Mouse (Mus musculus) retina, embryonic 14.5 days (tissue): ENCODE results near the gene Ythdf2.
"Not testable (repeated sequence)": the region's sequence is repeated elsewhere in the genome, so short reads cannot be mapped to it uniquely, and the experiment has no call there.

ENCODE experiments used
- DNase-seq: peaks from one replicate; pipeline ENCODE4 v3.0.0-alpha.2; 2015; ENCODE audit warnings: low spot score

The Ythdf2 gene

DNA sequence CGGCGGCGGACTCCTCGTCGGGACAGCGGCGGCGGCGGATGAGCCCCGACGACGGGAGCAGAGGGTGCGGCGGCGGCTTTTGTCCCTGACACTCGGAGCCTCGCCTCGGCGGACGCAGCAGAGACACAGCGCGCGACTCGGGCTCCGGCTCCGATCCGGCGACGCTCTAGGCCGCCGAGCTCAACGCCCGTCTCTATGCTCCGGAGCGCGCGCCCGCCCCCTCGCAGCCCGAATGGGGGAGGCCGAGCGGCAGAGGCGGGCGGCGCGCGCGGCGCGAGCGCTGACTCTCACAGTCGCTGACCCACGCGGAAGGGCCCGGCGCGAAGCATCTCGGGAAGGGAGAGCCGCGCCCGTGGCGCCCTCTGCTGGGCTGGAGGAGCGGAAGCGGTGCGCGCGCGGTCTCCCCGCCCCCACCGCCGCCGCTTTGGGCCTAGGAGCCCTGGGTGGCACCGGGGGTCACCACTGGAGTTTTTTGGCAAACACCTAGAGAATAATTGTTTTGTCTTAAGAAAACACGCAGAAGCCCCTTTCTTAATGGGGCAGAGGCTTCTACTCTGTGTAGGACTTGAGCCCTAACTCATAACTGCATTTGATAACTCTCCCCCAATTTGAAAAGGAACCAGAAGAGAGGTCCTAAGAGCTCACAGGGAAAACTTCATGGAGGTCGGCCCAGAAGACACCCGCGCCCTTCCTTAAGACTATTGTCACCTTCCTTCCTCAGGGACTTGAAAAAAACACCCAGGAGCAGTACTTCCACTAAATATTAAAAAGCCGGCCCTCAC is at the start of gene Ythdf2:
Gene Ythdf2 (minus strand): TSS at position 351 of the 782 bp plus-strand sequence.
- DNase-seq = peak; percentile 99

- peak; percentile 67 for DNase-seq
Observed at GRCm38 (mm10) chr4:132260404-132261379, 48.6 kb upstream of the Ythdf2 start.

DNA sequence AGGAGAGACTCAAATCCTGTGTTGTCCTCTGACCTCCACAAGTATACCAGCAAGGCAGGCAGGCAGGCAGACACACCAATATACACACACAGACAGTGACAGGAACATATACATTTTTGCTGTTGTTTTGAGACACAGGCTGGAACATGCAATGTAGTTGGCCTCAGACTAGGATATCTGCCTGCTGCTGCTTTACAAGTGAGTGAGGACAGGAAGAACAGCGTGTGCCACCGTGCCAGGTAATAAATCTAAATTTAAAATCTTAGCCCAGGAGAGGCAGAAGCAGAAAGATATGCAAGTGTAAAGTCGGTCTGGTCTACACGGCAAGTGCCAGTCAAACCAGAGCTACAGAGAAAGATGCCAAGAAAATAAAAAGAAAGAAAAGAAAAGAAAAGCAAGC is 47.1 kb upstream of the Ythdf2 start:
- no peak for DNase-seq

- DNase-seq = no peak
Observed at GRCm38 (mm10) chr4:132256384-132256783, 44.3 kb upstream of the Ythdf2 start.

GRCm38 (mm10) chr4:132254986-132255385 is 42.9 kb upstream of the Ythdf2 start:
- DNase-seq = peak; percentile 39

DNA sequence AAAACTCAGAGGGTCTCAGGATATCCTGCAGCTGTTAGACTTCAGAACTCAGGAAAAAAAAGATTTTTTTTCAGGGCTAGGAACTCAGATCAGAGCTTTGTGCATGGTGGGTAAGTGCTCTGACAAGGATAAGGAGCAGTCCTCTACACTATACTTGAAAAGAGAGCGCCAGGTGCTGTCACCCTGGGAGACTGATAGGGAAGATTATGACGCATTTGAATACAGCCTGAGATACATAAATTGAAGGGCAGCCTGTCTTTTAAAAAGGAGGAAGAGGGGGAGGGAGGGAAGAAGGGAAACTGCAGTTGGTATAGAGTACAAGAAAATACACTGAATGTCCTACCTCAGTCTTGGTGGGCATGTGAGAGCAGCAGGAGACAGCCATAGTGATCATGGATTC is 41.5 kb upstream of the Ythdf2 start:
- no peak for DNase-seq

DNA sequence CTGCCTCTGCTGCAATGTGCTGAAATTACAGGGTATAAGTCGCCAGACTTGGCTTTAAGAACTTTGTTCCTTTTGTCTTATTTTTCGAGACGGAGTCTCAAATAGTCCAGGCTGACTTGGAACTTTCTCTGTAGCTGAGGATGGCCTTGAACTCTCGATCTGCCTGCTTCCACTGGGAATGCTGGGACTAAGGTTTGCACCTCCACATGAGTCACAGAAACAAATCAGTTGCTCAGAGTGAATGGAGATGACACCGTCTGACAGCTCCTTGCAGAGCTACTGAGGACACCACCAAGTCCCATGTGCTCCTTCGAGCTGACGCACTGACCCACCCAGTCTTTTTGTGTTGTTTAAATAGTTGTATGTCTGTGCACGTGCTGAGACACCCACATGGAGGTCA is 41.0 kb upstream of the Ythdf2 start:
- DNase-seq = no peak

- no peak for DNase-seq
Observed at GRCm38 (mm10) chr4:132251596-132251995, 39.5 kb upstream of the Ythdf2 start.

GRCm38 (mm10) chr4:132247451-132247997 is 35.4 kb upstream of the Ythdf2 start:
- DNase-seq = no peak

DNA sequence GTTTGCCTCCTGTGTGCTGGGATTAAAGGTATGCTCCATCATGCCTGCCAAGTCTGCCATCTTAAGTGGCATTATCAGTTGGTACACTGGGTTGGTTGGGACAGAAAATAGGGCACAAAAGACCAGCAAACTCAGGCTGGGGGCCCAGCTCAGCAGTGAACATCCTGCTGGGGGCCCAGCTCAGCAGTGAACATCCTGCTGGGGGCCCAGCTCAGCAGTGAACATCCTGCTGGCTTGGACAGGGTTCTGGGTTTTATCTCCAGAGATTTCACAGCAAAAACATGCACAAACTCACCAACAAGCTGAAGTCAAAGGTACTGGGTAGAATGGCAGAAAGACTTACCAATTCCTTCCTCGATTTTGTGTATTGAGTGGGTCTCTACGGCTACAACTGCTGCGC is 33.5 kb upstream of the Ythdf2 start:
- DNase-seq = no peak

DNA sequence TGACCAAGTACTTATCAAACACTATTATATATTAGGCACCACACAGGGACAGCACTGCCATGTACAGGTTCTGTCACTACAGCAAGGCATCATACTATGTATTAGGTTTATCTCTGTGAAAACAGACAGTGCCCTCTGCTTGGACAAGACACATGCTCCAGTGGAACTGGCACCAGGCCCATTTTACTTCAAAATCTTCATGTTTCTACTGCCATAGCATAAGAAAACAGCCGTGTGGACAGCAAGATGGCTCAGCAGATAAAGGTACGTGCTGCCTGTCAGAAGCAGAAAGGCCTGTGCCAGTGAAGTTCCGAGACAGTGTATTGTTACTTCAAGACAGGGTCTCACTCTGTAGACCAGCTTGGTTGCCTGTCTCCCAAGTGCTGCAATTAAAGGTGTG is 29.1 kb upstream of the Ythdf2 start:
- DNase-seq = no peak

- DNase-seq = no peak
Observed at GRCm38 (mm10) chr4:132240367-132240766, 28.3 kb upstream of the Ythdf2 start.

- no peak for DNase-seq
Observed at GRCm38 (mm10) chr4:132238356-132238755, 26.3 kb upstream of the Ythdf2 start.

DNA sequence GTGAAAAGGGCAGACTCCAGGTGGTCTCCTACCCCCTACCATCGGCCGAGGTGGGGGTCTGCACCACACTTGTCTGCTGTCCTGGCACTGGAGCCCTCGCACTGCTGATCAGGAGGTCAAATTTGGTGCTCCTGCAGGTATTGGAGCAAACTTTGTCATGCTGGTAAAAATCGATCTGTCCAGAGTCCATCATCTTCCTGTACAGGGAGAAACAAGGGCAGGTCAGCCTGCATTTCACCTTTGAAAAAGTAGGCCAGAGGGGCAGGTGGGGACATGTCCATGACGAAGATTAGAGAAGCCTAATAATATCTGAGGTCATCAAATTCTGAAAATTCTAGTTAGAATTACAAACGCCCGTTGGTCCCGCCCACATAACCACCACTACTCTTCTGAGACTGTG is 22.6 kb upstream of the Ythdf2 start:
- DNase-seq = no peak

GRCm38 (mm10) chr4:132230422-132230821 is 18.3 kb upstream of the Ythdf2 start:
- DNase-seq = no peak

- not testable (repeated sequence) for DNase-seq
Observed at GRCm38 (mm10) chr4:132222001-132222400, 9.9 kb upstream of the Ythdf2 start.

GRCm38 (mm10) chr4:132218439-132218838 is 6.3 kb upstream of the Ythdf2 start:
- DNase-seq = not testable (repeated sequence)

DNA sequence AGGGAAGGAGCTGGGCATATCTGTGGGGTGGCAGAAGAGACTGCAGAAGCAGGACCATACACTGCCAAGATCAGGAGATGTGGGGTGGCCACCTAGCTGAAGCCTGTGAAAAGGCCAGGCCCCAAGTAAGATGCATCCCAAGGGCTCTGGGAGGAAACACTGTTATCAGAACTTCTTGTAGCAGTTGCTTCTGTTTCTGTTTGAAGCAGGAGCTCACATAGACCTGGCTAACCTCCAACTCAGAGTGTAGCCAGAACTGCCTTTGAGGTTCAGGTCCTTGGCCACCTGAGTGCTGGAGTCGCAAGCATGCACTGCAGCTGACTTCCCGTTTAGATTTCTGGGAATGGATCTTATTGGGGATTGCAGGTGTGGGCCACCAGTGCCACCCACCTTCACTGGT is 5.7 kb upstream of the Ythdf2 start:
- DNase-seq = no peak

- DNase-seq = no peak
Observed at GRCm38 (mm10) chr4:132216602-132217001, 4.5 kb upstream of the Ythdf2 start.

DNA sequence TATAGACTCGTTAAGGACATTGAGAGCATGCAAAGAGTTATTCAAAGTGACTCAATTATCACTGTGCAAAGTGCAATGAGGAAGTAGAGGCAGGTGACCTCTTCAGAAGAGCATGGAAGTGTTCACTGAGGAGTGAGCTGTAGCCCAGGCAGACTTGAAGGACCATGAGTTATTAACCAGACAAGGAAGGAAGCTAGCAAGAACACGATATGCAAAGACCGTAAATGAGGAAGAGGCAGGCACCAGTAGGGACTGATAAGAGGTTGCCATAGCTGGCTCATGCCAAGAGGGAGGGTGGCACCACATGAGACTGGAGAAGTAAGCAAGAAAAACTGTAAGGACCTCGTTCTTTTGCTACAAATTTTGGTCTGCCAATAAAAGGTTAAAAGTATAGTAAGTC is 2.7 kb upstream of the Ythdf2 start:
- no peak for DNase-seq

GRCm38 (mm10) chr4:132211091-132211942 is 786 bp downstream of the Ythdf2 start:
- DNase-seq = peak; percentile 21

DNA sequence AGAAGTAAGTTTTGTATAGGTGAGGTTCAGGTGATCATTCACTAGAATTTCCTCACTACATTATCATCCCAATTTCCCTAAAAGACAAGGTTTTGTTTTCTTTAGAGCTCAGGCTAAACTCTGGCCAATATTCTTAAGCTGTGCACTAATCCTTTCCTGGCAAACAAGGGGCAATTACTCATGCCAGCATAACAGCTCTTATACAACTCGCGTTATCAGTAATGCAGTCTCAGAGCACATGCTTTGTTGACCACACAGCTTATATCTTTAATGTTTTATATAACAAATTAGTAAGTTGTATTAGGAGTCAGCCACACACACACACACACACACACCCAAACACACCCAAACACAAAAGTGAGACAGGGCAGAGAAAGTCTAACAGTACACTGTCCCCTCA is 1.8 kb downstream of the Ythdf2 start:
- no peak for DNase-seq
